Mouse (Mus musculus) embryonic fibroblast, embryonic 13.5 days (primary cell): ENCODE results near the gene Fam120a.

Experiments used
- CTCF ChIP-seq: IDR thresholded peaks from 2 replicates; pipeline ENCODE4 v1.5.1; 2011; ENCODE audit warnings: mild to moderate bottlenecking, control low read depth, low read length, moderate library complexity, borderline replicate concordance; ENCODE audit not compliant: insufficient read depth
- POLR2A ChIP-seq: IDR thresholded peaks from 2 replicates; pipeline ENCODE4 v1.6.1; 2011; ENCODE audit warnings: low read depth, mild to moderate bottlenecking, control low read depth, low read length, moderate library complexity

GRCm38 (mm10) chr13:48974266-48974665, 6.4 kb upstream of the Fam120a start:
- TF ChIP-seq POLR2A (no peak), CTCF (no peak)
